Mouse (Mus musculus): ENCODE measurements around the gene Olfr1052. TPM values are rescaled to one million over a fixed set of nuclear protein-coding genes. Genes with fewer than 3 reads are reported as not detected.
"Not testable (repeated sequence)": the region's sequence is repeated elsewhere in the genome, so short reads cannot be mapped to it uniquely, and the experiment has no call there.

Olfr1052 gene
- polyA plus RNA-seq (2012; rRNA removed), result not detected in 2 replicates
- not detected in 2 replicates for polyA plus RNA-seq (2014; fragmentation: Nextera tagmentation; extraction: Ambion mirVana)

GRCm38 (mm10) chr2:86292155-86292554, at the start of gene Olfr1052:
Gene Olfr1052 (plus strand): TSS chr2:86292455.
- ATAC-seq (ENCODE audit: insufficient read depth) (no peak), DNase-seq (ENCODE audit: low read depth in 3 of 3, low spot score in 3 of 3) (no peak)
- no peaks in the 10 kb centered on the region for H3K27me3 ChIP-seq (ENCODE audit: control insufficient read depth, insufficient read depth, low read length)
- H3K9me3 ChIP-seq (ENCODE audit: control insufficient read depth, low read length), result no peaks in the 10 kb centered on the region
- H3K27ac ChIP-seq, result no peak within 1 kb of the TSS
- no peak within 1 kb of the TSS for H3K4me2 ChIP-seq (ENCODE audit: low read depth)
- H3K4me1 ChIP-seq (replicated peaks; ENCODE audit: control insufficient read depth in 2 of 2, insufficient read depth in 2 of 2, low read length in 1 of 2), result no peaks in the 10 kb centered on the region
- H3K4me3 ChIP-seq (ENCODE audit: insufficient read depth in 1 of 2, low read depth in 2 of 2, low read length in 2 of 2), result no peak within 1 kb of the TSS
- TF ChIP-seq EP300 (IDR thresholded peaks at IDR 0.05; ENCODE audit: low read depth), result no peak
- no peak for TF ChIP-seq CTCF (IDR thresholded peaks at IDR 0.05; ENCODE audit: low read depth)
- no peak within 1 kb of the TSS for H3K9ac ChIP-seq (replicated peaks)
- H3K36me3 ChIP-seq (replicated peaks; ENCODE audit: control insufficient read depth, insufficient read depth, low read depth), result no peaks in the 10 kb centered on the region

GRCm38 (mm10) chr2:86258228-86258627, 34.0 kb upstream of the Olfr1052 start, which contains the start of gene Olfr1049:
Gene Olfr1049 (minus strand): TSS chr2:86258328.
- not testable (repeated sequence) for H3K36me3 ChIP-seq (replicated peaks; ENCODE audit: control insufficient read depth, insufficient read depth, low read depth); H3K4me1 ChIP-seq (replicated peaks; ENCODE audit: control insufficient read depth in 2 of 2, insufficient read depth in 2 of 2, low read length in 1 of 2); H3K9ac ChIP-seq (replicated peaks); H3K27me3 ChIP-seq (ENCODE audit: control insufficient read depth, insufficient read depth, low read length); H3K27ac ChIP-seq; H3K9me3 ChIP-seq (ENCODE audit: control insufficient read depth, low read length); H3K4me3 ChIP-seq (ENCODE audit: insufficient read depth in 1 of 2, low read depth in 2 of 2, low read length in 2 of 2); ATAC-seq (ENCODE audit: insufficient read depth); DNase-seq (ENCODE audit: low read depth in 3 of 3, low spot score in 3 of 3); H3K4me2 ChIP-seq (ENCODE audit: low read depth)

GRCm38 (mm10) chr2:86278988-86279387, 13.3 kb upstream of the Olfr1052 start, which contains the start of gene Olfr1051:
Gene Olfr1051 (minus strand): TSS chr2:86279088.
- not testable (repeated sequence) for DNase-seq (ENCODE audit: low read depth in 3 of 3, low spot score in 3 of 3); H3K4me2 ChIP-seq (ENCODE audit: low read depth); H3K27me3 ChIP-seq (ENCODE audit: control insufficient read depth, insufficient read depth, low read length); H3K36me3 ChIP-seq (replicated peaks; ENCODE audit: control insufficient read depth, insufficient read depth, low read depth); H3K9me3 ChIP-seq (ENCODE audit: control insufficient read depth, low read length); H3K27ac ChIP-seq; H3K4me3 ChIP-seq (ENCODE audit: insufficient read depth in 1 of 2, low read depth in 2 of 2, low read length in 2 of 2); H3K9ac ChIP-seq (replicated peaks); H3K4me1 ChIP-seq (replicated peaks; ENCODE audit: control insufficient read depth in 2 of 2, insufficient read depth in 2 of 2, low read length in 1 of 2); ATAC-seq (ENCODE audit: insufficient read depth)

- DNase-seq (ENCODE audit: low read depth in 3 of 3, low spot score in 3 of 3) (no peak), ATAC-seq (ENCODE audit: insufficient read depth) (no peak)
- no peak for TF ChIP-seq CTCF (IDR thresholded peaks at IDR 0.05; ENCODE audit: low read depth)
- no peak for TF ChIP-seq EP300 (IDR thresholded peaks at IDR 0.05; ENCODE audit: low read depth)
These were observed 22.9 kb downstream of the Olfr1052 start, which contains the start of gene Olfr1053 for GRCm38 (mm10) chr2:86315184-86315583. Gene Olfr1053 (minus strand): TSS chr2:86315284.

DNA sequence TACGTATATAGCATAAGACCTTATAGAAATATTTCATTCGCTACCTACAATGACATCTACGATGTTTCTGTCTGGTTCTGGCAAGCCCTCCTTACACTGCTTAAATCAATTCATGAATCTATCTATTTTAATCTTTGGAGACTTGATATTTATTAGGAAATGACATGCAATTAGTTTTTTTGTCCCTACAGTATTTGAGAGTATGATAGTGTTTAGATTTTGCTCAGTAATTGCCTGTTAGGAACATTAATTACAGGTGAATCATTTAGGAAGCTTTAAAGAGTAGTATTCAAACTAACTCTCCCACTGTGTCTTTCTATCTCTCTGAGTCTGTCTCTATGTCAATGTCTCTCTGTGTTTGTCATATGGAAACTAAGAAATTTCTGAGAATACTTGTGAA, 43.1 kb downstream of the Olfr1052 start, which contains the start of gene Olfr1054:
TSS of gene Olfr1054 (minus strand) at position 101 of the 400 bp plus-strand sequence.
- WGBS (ENCODE audit: insufficient replicate concordance), result 67% methylated on average over 3 of the region's 3 CpGs
- no peak within 1 kb of the TSS for H3K4me2 ChIP-seq (ENCODE audit: low read depth)
- no peaks in the 10 kb centered on the region for H3K9me3 ChIP-seq (ENCODE audit: control insufficient read depth, low read length)
- no peak within 1 kb of the TSS for H3K27ac ChIP-seq
- DNase-seq (ENCODE audit: low read depth in 3 of 3, low spot score in 3 of 3), result no peak
- H3K9ac ChIP-seq (replicated peaks), result no peak within 1 kb of the TSS
- ATAC-seq (ENCODE audit: insufficient read depth), result no peak
- H3K27me3 ChIP-seq (ENCODE audit: control insufficient read depth, insufficient read depth, low read length), result no peaks in the 10 kb centered on the region
- TF ChIP-seq EP300 (IDR thresholded peaks at IDR 0.05; ENCODE audit: low read depth) (no peak), CTCF (IDR thresholded peaks at IDR 0.05; ENCODE audit: low read depth) (no peak)
- H3K4me3 ChIP-seq (ENCODE audit: insufficient read depth in 1 of 2, low read depth in 2 of 2, low read length in 2 of 2), result no peak within 1 kb of the TSS
- H3K36me3 ChIP-seq (replicated peaks; ENCODE audit: control insufficient read depth, insufficient read depth, low read depth), result no peaks in the 10 kb centered on the region
- no peaks in the 10 kb centered on the region for H3K4me1 ChIP-seq (replicated peaks; ENCODE audit: control insufficient read depth in 2 of 2, insufficient read depth in 2 of 2, low read length in 1 of 2)

More at GRCm38 (mm10) chr2:86315184-86315583, 22.9 kb downstream of the Olfr1052 start, which contains the start of gene Olfr1053:
- Histone ChIP-seq H3K4me1 (replicated peaks; ENCODE audit: control insufficient read depth in 2 of 2, insufficient read depth in 2 of 2, low read length in 1 of 2) (no peaks in the 10 kb centered on the region), H3K9ac (replicated peaks) (no peak within 1 kb of the TSS), H3K9me3 (ENCODE audit: control insufficient read depth, low read length) (no peaks in the 10 kb centered on the region), H3K27me3 (ENCODE audit: control insufficient read depth, insufficient read depth, low read length) (no peaks in the 10 kb centered on the region), H3K4me3 (ENCODE audit: insufficient read depth in 1 of 2, low read depth in 2 of 2, low read length in 2 of 2) (no peak within 1 kb of the TSS), H3K27ac (no peak within 1 kb of the TSS), H3K36me3 (replicated peaks; ENCODE audit: control insufficient read depth, insufficient read depth, low read depth) (no peaks in the 10 kb centered on the region), H3K4me2 (ENCODE audit: low read depth) (no peak within 1 kb of the TSS)
- WGBS (ENCODE audit: insufficient replicate concordance), result 40% methylated on average over 3 of the region's 3 CpGs

Other genes starting within 250 kb of the Olfr1052 start
- gene Olfr1034, start 246.6 kb upstream of the Olfr1052 start, polyA plus RNA-seq (2012; rRNA removed), result 0.06 TPM in 2 replicates
- gene Olfr1034, start 246.6 kb upstream of the Olfr1052 start, polyA plus RNA-seq (2014; fragmentation: Nextera tagmentation; extraction: Ambion mirVana), result 0.04 TPM in 1 of 2 replicates, not detected in the other
- not detected in 2 replicates for gene Olfr1036, start 218.5 kb upstream of the Olfr1052 start, polyA plus RNA-seq (2012; rRNA removed)
- gene Olfr1036, start 218.5 kb upstream of the Olfr1052 start, polyA plus RNA-seq (2014; fragmentation: Nextera tagmentation; extraction: Ambion mirVana), result not detected in 2 replicates
- gene Olfr1037, start 205.1 kb upstream of the Olfr1052 start, polyA plus RNA-seq (2012; rRNA removed), result not detected in 2 replicates
- gene Olfr1037, start 205.1 kb upstream of the Olfr1052 start, polyA plus RNA-seq (2014; fragmentation: Nextera tagmentation; extraction: Ambion mirVana), result not detected in 2 replicates
- gene Olfr1039, start 156.5 kb upstream of the Olfr1052 start, polyA plus RNA-seq (2012; rRNA removed), result not detected in 2 replicates
- not detected in 2 replicates for gene Olfr1039, start 156.5 kb upstream of the Olfr1052 start, polyA plus RNA-seq (2014; fragmentation: Nextera tagmentation; extraction: Ambion mirVana)
- gene Olfr1040, start 145.7 kb upstream of the Olfr1052 start, polyA plus RNA-seq (2012; rRNA removed), result not detected in 2 replicates
- gene Olfr1040, start 145.7 kb upstream of the Olfr1052 start, polyA plus RNA-seq (2014; fragmentation: Nextera tagmentation; extraction: Ambion mirVana), result not detected in 2 replicates
- not detected in 2 replicates for gene Olfr1042, start 130.6 kb upstream of the Olfr1052 start, polyA plus RNA-seq (2012; rRNA removed)
- gene Olfr1042, start 130.6 kb upstream of the Olfr1052 start, polyA plus RNA-seq (2014; fragmentation: Nextera tagmentation; extraction: Ambion mirVana), result not detected in 2 replicates
- not detected in 2 replicates for gene Olfr1043, start 124.9 kb upstream of the Olfr1052 start, polyA plus RNA-seq (2012; rRNA removed)
- gene Olfr1043, start 124.9 kb upstream of the Olfr1052 start, polyA plus RNA-seq (2014; fragmentation: Nextera tagmentation; extraction: Ambion mirVana), result not detected in 2 replicates
- not detected in 2 replicates for gene Olfr1044, start 114.6 kb upstream of the Olfr1052 start, polyA plus RNA-seq (2012; rRNA removed)
- gene Olfr1044, start 114.6 kb upstream of the Olfr1052 start, polyA plus RNA-seq (2014; fragmentation: Nextera tagmentation; extraction: Ambion mirVana), result not detected in 2 replicates
- not detected in 2 replicates for gene Olfr52, start 106.8 kb upstream of the Olfr1052 start, polyA plus RNA-seq (2012; rRNA removed)
- not detected in 2 replicates for gene Olfr52, start 106.8 kb upstream of the Olfr1052 start, polyA plus RNA-seq (2014; fragmentation: Nextera tagmentation; extraction: Ambion mirVana)
- gene Olfr1045, start 89.4 kb upstream of the Olfr1052 start, polyA plus RNA-seq (2012; rRNA removed), result not detected in 2 replicates
- not detected in 2 replicates for gene Olfr1045, start 89.4 kb upstream of the Olfr1052 start, polyA plus RNA-seq (2014; fragmentation: Nextera tagmentation; extraction: Ambion mirVana)
- not detected in 2 replicates for gene Olfr1046, start 73.1 kb upstream of the Olfr1052 start, polyA plus RNA-seq (2012; rRNA removed)
- not detected in 2 replicates for gene Olfr1046, start 73.1 kb upstream of the Olfr1052 start, polyA plus RNA-seq (2014; fragmentation: Nextera tagmentation; extraction: Ambion mirVana)
- not detected in 2 replicates for gene Olfr1047, start 61.1 kb upstream of the Olfr1052 start, polyA plus RNA-seq (2012; rRNA removed)
- gene Olfr1047, start 61.1 kb upstream of the Olfr1052 start, polyA plus RNA-seq (2014; fragmentation: Nextera tagmentation; extraction: Ambion mirVana), result not detected in 2 replicates
- not detected in 2 replicates for gene Olfr1048, start 52.2 kb upstream of the Olfr1052 start, polyA plus RNA-seq (2012; rRNA removed)
- gene Olfr1048, start 52.2 kb upstream of the Olfr1052 start, polyA plus RNA-seq (2014; fragmentation: Nextera tagmentation; extraction: Ambion mirVana), result not detected in 2 replicates
- gene Olfr1049, start 34.1 kb upstream of the Olfr1052 start, polyA plus RNA-seq (2012; rRNA removed), result not detected in 2 replicates
- gene Olfr1049, start 34.1 kb upstream of the Olfr1052 start, polyA plus RNA-seq (2014; fragmentation: Nextera tagmentation; extraction: Ambion mirVana), result not detected in 2 replicates
- not detected in 2 replicates for gene Olfr1051, start 13.4 kb upstream of the Olfr1052 start, polyA plus RNA-seq (2012; rRNA removed)
- gene Olfr1051, start 13.4 kb upstream of the Olfr1052 start, polyA plus RNA-seq (2014; fragmentation: Nextera tagmentation; extraction: Ambion mirVana), result not detected in 2 replicates
- gene Olfr1053, start 22.8 kb downstream of the Olfr1052 start, polyA plus RNA-seq (2012; rRNA removed), result not detected in 2 replicates
- gene Olfr1053, start 22.8 kb downstream of the Olfr1052 start, polyA plus RNA-seq (2014; fragmentation: Nextera tagmentation; extraction: Ambion mirVana), result not detected in 2 replicates
- not detected in 2 replicates for gene Olfr1054, start 43.0 kb downstream of the Olfr1052 start, polyA plus RNA-seq (2012; rRNA removed)
- gene Olfr1054, start 43.0 kb downstream of the Olfr1052 start, polyA plus RNA-seq (2014; fragmentation: Nextera tagmentation; extraction: Ambion mirVana), result not detected in 2 replicates
- gene Olfr1055, start 57.8 kb downstream of the Olfr1052 start, polyA plus RNA-seq (2012; rRNA removed), result not detected in 2 replicates
- gene Olfr1055, start 57.8 kb downstream of the Olfr1052 start, polyA plus RNA-seq (2014; fragmentation: Nextera tagmentation; extraction: Ambion mirVana), result not detected in 2 replicates
- not detected in 2 replicates for gene Olfr1056, start 70.0 kb downstream of the Olfr1052 start, polyA plus RNA-seq (2012; rRNA removed)
- gene Olfr1056, start 70.0 kb downstream of the Olfr1052 start, polyA plus RNA-seq (2014; fragmentation: Nextera tagmentation; extraction: Ambion mirVana), result not detected in 2 replicates
- gene Olfr1057, start 85.9 kb downstream of the Olfr1052 start, polyA plus RNA-seq (2012; rRNA removed), result not detected in 2 replicates
- gene Olfr1057, start 85.9 kb downstream of the Olfr1052 start, polyA plus RNA-seq (2014; fragmentation: Nextera tagmentation; extraction: Ambion mirVana), result not detected in 2 replicates
- gene Olfr1058, start 96.1 kb downstream of the Olfr1052 start, polyA plus RNA-seq (2012; rRNA removed), result not detected in 2 replicates
- gene Olfr1058, start 96.1 kb downstream of the Olfr1052 start, polyA plus RNA-seq (2014; fragmentation: Nextera tagmentation; extraction: Ambion mirVana), result not detected in 2 replicates
- gene Olfr1061, start 121.6 kb downstream of the Olfr1052 start, polyA plus RNA-seq (2012; rRNA removed), result not detected in 2 replicates
- not detected in 2 replicates for gene Olfr1061, start 121.6 kb downstream of the Olfr1052 start, polyA plus RNA-seq (2014; fragmentation: Nextera tagmentation; extraction: Ambion mirVana)
- not detected in 2 replicates for gene Olfr1062, start 134.3 kb downstream of the Olfr1052 start, polyA plus RNA-seq (2012; rRNA removed)
- not detected in 2 replicates for gene Olfr1062, start 134.3 kb downstream of the Olfr1052 start, polyA plus RNA-seq (2014; fragmentation: Nextera tagmentation; extraction: Ambion mirVana)
- gene Olfr1065, start 158.1 kb downstream of the Olfr1052 start, polyA plus RNA-seq (2012; rRNA removed), result not detected in 2 replicates
- gene Olfr1065, start 158.1 kb downstream of the Olfr1052 start, polyA plus RNA-seq (2014; fragmentation: Nextera tagmentation; extraction: Ambion mirVana), result not detected in 2 replicates
- gene Olfr1066, start 163.8 kb downstream of the Olfr1052 start, polyA plus RNA-seq (2012; rRNA removed), result not detected in 2 replicates
- not detected in 2 replicates for gene Olfr1066, start 163.8 kb downstream of the Olfr1052 start, polyA plus RNA-seq (2014; fragmentation: Nextera tagmentation; extraction: Ambion mirVana)
- not detected in 2 replicates for gene Olfr228, start 194.9 kb downstream of the Olfr1052 start, polyA plus RNA-seq (2012; rRNA removed)
- not detected in 2 replicates for gene Olfr228, start 194.9 kb downstream of the Olfr1052 start, polyA plus RNA-seq (2014; fragmentation: Nextera tagmentation; extraction: Ambion mirVana)
- not detected in 2 replicates for gene Olfr1076, start 216.0 kb downstream of the Olfr1052 start, polyA plus RNA-seq (2012; rRNA removed)
- gene Olfr1076, start 216.0 kb downstream of the Olfr1052 start, polyA plus RNA-seq (2014; fragmentation: Nextera tagmentation; extraction: Ambion mirVana), result not detected in 2 replicates

All from liver, embryonic 14.5 days (tissue).